Mouse (Mus musculus) frontal cortex, adult 2 months (tissue): ENCODE data around the gene Dnah6. TPM values are rescaled to one million over a fixed set of nuclear protein-coding genes. Genes with fewer than 3 reads are reported as not detected.

ENCODE experiments used
- DNase-seq, 2 experiments: peaks; one replicate each; pipeline ENCODE4 v3.0.0; 2022; ENCODE audit warnings: low spot score in 1 of 2; ENCODE audit errors: extremely low spot score in 1 of 2
- polyA plus RNA-seq: library from polyadenylated mRNA; depleted of rRNA; stranded (reverse); fragments of >200 nt; gene quantifications from 2 replicates; pipeline ENCODE4 v1.2.3, GENCODE M21; 2012; rRNA removed

The Dnah6 gene
- polyA plus RNA-seq, 1 experiment, result 0.12 TPM

GRCm38 (mm10) chr6:72981124-72981651 lies 240.3 kb downstream of the Dnah6 start:
- DNase-seq, result peak in 1 of 2 experiments; percentile 67

- no peak for DNase-seq
Measured at GRCm38 (mm10) chr6:72976866-72977265, 244.6 kb downstream of the Dnah6 start.

- DNase-seq, result no peak
Measured at GRCm38 (mm10) chr6:72971074-72971473, 250.4 kb downstream of the Dnah6 start.

GRCm38 (mm10) chr6:72969787-72970186 lies 251.7 kb downstream of the Dnah6 start:
- DNase-seq, result no peak

Other genes with a start within 250 kb of the Dnah6 start
- gene Suclg1, start 26.7 kb upstream of the Dnah6 start, polyA plus RNA-seq, result 123 and 136 TPM in 2 replicates
- not detected in 2 replicates for gene 4931417E11Rik, start 248.0 kb upstream of the Dnah6 start, polyA plus RNA-seq